Mouse (Mus musculus): ENCODE measurements around the gene Nradd.

Gene Nradd

DNA sequence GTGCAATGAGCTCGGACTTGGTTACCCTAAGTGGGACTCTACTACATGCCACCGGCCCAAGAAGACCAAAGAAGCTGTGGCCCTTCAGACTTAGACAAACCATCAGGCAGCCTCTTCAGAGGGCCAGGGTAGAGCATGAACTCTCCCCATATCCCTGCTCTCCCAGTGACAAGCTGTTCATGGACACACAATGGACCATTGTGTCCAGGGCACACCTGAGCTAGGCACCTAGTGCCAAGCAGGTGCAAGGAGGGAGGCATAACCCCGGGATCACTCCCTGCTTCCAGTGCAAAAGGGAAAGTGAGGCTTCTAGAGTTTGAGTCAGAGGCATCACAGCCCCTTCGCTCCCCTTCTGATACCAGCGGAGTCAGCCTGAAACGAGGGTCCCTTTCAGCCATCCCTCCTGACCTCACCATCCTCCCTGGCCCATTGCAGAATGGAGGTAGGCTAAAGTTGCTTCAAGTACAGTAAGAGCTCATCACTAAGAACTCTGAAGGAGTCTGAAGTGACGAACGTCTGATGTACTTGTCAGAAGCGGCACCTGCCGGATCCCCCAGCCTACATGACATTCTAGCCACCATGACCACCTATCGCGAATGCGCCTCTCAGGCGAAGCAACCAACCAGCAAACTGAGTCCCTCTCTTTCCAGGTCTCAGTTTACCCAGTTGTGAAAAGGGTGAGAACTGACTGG, 28.9 kb upstream of the Nradd start:
- in situ Hi-C loops (cut with MboI): no loop called here

DNA sequence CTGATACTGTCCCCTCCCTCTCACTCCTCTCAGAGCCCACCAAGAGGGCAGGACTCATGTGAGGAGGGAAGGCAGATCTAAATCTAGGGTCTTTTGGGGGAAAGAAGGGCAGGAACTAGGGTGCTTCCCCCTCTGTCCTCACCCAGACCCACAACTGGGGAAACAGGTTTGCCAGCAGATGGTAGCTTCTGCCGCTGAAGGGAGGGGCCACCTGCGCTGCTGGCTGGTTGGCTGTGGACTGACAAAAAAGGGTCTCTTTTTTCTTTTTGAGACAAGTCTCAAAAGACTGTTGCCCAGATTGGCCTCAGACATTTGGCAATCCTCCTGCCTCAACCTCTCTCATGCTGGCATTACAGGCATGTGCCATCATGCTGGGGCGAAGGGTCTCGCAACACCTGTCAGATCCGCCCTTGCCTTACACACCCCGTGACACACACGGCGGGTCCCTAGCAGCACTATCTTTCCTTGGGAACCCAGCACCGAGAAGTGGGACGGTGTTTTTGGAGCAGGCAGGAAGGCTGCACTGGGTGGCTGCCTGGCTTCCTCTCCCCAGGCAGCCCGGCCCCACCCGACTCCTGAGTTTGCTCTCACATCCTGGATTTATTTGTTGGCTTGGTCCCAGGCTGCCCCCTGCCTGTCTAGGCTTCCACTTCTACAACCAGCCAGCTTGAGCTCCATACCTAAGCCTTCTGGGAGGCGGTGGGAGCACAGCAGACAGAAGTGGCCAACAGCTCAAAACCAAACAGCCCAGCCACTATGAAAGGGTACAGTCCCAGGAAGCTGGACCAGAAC, 27.9 kb upstream of the Nradd start:
- in situ Hi-C loops (cut with MboI): no loop called here

DNA sequence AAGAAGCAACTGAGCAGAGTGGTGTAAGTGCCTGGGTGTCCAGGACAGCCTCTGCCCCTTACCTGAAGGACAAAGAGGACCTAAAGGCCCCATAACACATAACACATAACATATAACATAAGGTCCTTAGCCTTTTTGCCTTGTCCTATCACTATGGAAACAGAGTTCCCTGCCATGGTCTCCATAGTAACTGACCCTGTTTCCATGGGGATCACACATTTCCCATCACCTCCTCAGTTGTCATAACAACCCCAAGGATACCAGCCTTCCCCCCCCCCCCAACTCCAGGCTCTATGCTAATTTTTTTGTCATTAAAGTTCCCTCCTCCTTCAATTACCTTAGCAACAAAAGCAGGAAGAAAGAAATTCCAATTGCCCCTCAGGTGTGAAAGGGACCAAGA, 25.5 kb upstream of the Nradd start:
- in situ Hi-C loops (cut with MboI): no loop called here

DNA sequence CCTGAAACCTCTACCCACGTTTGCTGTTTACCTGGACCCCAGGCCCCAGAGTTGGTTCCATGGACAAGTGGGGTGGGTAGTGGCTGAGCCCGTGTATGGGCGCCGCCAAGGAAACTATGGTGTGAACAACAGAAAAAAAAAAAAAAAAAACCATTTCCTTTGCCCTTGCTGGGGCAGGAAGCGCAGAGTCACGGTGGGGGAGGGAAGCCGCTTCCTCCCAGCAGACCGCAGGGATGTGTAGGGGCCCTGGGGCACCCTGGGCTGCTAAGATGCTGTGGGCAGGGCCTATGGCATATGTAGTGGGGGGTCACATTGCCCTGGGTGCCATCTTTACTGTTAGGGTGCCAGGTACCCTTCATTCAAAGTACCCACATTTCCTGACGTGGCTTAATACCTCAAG, 21.0 kb upstream of the Nradd start:
- in situ Hi-C loops (cut with MboI): no loop called here

DNA sequence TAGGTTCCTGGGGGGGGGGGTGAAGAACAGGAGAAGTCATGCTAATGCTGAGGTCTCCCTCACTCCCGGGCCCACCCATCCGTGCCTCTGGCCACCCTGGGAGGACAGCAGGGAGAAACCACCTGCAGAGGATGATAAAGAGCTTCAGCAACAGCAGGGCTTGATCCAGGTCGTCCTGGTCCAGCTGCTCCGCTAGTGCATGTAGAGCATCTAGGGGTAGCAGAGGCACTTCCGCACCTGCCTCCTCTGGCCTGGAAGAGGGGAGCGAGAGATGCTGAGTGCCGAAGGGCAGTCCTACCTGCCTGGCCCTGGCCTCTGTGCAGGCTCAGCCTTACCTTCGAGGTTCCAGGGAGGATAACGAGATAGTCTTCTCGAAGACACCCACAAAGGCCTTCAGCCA, 20.0 kb upstream of the Nradd start:
- in situ Hi-C loops (cut with MboI): no loop called here

DNA sequence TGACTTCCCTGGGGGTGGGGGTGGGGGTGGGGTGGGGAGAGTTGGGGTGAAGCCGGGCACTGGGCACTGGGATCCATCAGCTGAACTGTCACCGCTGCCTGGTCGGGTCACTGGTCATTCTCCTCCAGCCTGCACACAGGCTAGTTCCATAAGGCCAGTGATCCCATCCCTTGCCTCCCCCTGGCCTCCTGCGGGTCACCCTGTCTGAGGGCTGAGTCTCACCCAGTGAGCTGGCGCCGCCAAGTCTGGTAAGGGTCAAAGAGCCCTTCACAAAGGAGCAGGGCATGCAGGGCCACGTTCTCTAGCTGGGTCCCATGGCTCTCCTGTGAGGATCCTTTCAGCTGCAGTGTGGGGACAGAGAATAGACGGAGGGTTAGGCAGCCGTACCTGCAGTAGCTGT, 19.5 kb upstream of the Nradd start:
- in situ Hi-C loops (cut with MboI): no loop called here

DNA sequence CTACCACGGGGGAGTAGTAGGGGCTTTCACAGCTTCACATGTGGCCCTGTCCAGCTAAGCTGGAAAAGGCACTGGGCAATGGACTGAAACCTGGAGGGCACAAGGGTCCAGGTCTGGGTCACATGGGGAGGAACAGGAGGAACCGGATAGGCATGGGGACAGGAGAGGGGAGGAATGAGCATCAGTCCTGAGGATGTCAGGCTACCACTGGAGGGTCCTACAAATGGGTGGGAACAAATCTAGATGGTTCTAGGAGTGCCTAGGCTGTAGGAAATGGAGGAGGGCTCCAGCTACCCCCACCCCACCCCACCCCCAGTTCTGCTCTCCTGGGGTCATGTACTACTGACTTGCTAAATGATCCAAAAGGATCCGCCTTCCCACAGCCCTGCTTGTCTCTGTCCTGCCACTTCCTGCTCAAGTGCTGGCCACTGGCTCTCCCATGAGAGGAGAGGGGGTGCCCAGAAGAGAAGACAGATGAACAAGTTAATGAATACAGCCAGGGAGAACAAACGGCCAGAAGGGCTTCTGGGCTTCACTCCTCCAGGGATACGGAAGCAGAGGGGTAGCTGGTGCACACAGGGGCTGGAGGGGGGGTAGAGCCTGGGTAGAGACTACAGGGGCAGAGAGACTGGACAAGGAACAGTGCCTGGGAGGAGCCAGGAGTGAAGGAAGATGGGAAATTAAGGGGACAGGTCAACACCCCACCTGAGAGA, 18.7 kb upstream of the Nradd start:
- in situ Hi-C loops (cut with MboI): no loop called here

DNA sequence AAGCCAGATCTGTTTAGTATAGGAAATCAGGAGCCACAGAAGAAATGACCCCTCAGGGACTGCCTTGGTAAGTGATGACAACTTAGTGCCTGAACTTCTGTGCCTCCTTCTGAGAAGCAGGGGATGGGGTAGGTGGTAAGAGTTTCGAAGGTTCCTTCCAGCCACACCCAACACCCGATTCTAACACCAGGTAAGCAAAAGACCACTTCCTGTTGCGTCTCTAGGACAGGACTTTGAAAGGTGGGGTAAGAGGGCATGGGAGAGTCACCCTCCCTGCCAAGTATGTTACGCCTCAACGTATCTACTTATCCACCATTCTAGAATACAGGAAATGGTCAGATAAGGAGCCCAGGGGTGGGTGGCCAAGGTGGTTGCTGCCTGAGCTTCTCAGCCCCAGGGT, 16.8 kb upstream of the Nradd start:
- in situ Hi-C loops (cut with MboI): no loop called here

DNA sequence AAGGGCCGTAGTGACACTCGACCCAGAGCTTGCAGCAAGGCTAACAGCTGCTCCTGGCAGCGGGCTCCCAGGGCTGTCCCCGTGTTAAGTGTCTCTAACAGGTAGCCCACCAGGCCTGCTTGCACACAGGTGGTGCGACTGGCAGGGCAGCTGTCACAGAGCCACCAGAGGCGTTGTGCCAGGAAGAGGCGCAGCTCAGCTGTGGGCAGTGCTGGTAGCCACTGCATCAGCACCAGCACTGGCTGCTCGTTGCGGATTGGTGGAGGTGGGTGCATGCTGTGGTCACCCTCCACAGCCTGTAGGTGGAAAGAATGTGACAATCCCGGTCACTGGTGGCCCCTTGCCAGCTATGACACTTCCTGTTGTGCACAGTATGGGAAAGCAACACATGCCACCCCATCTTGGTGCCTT, 14.4 kb upstream of the Nradd start:
- in situ Hi-C loops (cut with MboI): no loop called here

DNA sequence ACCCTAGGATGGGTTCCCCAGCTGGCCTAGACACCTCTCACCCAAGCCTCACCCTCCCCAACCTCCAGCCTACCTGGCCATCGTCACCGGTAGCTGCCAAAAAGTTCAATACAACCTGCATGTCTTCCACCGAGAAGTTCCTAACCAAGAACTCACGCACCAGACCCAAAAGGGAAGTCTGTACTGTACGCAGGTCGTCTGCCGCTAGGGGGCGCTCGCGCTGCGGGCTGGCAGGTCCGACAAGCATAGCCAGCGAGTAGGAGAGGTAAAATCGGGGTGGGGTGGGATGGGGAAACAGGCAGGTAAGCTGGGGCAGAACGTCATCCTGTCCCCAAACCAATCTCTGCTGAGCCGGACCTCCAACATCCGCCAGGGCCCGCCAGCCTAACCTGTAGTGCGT, 11.0 kb upstream of the Nradd start:
- in situ Hi-C loops (cut with MboI): no loop called here

DNA sequence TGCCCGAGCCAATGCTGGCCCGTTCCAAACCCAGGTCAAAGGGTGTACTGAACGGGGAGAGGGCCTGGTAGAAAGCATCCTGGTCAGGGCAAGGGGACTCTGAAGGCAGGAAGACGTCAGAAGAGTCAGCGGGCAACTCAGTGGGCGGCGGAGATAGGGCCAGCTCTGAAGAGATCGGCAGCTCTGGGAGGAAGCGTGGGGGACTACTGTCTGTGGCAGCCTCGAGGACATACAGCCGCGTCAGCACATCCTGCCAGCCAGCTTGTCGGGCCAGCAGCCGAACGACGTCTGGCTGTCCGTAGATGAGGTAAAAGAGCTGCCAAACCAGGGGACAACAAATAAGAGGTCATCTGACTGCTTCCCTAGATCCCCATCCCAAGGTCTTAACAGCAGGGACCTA, 9.6 kb upstream of the Nradd start:
- in situ Hi-C loops (cut with MboI): loop anchor here (5.0 kb wide), 1 partner anchor 83 kb away; no protein-coding TSS in a partner anchor

DNA sequence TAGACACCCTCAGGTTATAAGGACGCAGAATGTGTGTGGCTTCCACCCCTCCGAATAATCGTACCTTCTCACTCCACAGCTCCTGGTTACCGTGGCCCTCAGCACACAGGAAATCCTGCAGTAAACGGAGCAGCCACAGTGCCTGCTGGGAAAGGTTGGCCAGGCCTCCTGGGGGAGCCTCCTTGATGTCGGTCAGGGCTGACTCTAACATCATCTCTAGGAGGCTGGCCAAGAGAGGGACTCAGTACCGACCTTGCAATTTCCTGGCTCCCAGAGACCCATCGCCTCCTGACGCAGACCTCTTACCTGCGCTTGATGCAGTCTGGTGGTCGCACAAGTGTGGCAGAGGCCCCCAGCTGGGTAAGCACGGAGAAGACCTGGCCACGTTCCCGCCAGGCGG, 8.4 kb upstream of the Nradd start:
- in situ Hi-C loops (cut with MboI): loop anchor here (5.0 kb wide), 1 partner anchor 85 kb away; no protein-coding TSS in a partner anchor

DNA sequence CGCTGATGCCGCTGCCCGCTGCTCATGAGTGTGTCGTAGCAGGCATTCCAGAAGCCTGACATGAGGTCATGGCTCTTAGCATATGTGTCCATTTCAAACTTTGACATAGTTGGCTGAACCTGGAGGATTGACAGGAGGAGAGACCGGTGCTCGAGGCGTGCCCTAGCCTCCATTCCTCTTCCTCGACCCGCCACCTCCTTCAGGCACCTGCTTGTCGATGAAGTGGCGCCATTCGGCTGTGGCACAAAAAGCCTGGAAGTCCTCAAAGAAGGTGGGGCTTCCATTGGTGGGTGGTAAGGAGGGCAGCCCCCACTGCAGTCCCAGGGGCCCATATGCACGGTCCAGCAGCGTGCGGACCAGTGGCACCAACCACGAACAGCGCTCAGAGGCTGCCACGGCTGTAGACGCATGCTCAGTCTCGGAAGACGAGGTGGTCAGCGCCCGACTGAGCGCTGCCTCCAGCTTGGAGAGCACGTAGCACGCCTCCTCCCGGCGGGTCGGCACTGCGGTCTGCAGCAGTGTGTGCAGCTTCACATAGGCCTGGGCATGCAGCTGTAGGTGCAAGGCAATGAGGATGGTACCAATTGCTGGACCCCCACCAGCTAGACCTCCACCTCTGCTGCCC, 7.5 kb upstream of the Nradd start:
- in situ Hi-C loops (cut with MboI): loop anchor here (5.0 kb wide), 1 partner anchor 86 kb away; no protein-coding TSS in a partner anchor

DNA sequence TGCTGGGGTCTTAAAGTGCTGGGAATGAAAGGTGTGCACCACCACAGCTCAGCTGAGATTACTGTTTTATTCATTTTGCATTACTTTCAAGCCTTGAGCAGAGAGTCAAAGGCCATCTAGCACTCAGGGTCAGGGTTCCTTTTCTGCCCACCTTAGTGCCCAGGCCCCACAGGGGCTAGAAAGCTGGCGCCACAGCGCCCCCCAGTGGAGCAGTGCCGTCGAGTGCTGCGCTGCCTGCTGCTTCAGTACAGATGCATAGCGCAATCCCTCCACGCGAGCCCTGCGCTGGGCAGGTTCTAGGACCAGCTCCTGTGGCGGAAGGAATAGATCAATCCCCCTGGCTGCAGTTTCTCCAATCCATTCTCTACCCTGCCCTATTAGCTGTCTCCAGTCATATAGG, 6.9 kb upstream of the Nradd start:
- in situ Hi-C loops (cut with MboI): loop anchor here (5.0 kb wide), 1 partner anchor 86 kb away; no protein-coding TSS in a partner anchor

DNA sequence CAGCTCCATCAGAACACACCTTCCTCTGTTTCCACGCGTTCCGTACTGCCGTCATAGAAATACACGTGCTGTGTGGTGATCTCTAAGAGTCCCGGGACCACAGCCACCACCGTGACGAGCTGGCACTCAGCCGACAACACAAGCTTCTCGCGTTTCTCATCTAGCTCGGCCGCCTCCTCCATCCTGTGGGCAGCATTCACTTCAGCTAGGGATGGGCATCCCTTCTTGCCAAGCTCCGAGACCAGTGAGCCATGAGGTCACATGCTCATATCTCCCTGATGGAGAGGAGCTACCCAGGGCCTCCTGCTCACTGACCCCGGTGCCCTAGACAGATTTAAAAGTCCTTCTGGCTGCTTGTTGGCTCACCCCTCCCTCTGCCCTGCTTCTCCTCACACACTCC, 5.9 kb upstream of the Nradd start:
- in situ Hi-C loops (cut with MboI): loop anchor here (5.0 kb wide), 1 partner anchor 87 kb away; no protein-coding TSS in a partner anchor

DNA sequence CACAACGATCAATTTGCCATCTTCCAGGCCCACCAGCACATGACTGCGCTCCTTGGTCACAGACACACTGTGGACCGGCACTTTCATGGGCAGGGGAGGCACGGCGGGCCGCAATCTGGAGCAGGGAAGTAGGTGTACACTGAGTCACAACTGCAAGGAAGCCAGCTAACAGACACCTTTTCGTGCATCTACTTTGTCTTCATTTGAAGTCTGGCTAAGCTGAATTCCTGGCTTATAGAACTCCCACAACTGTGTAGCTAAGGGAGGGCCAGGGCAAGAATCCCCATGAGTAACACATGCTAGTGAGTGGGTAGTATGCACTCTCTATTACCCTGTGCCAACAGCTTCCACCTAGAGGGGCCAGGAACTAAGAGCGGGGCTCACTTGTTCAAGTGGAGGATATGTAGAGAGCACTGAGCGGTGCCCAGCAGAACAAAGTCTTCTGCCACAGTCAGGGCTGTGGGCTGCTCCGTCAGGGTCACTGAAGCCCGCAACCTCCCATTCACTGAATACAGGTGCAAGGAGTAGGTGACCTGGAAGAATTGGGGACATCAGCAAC, 1.2 kb upstream of the Nradd start:
- in situ Hi-C loops (cut with MboI): no loop called here

DNA sequence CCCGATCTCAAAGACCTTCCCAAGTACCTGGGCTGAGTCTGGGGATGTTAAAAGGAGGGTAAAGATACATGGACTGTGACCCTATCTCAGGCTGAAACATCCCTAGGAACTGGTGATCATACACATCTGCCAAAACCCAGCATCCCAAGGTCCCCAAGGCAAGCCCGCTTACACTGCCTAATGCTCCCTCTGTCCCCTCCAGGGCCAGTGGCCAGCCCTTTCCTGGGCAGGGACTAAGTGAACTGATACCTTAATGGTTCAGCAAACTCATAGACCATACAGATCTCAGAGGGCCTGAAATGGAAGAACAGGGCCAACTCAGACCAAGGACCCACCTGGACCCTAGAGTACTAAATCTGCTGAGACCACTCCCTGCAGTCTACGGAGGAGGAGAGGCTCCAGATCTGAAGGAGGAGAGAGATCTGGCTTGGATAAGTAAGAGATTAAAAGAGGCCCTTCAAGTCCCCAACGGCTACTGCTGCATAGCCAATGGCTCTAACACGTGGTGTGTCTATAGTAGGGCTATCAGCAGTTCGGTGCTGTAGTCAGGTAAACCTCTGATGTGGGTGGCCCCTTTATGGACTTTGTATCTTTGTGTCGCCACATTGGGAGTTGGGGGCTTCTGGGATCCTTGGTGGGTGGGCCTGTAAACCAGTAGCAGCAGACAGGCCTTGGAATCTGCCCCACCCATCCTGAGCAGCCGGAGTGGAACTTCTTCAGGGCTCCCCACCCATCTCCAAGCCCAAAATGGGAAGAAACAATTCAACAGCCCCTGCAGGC, 646 bp downstream of the Nradd start:
- in situ Hi-C loops (cut with MboI): no loop called here

DNA sequence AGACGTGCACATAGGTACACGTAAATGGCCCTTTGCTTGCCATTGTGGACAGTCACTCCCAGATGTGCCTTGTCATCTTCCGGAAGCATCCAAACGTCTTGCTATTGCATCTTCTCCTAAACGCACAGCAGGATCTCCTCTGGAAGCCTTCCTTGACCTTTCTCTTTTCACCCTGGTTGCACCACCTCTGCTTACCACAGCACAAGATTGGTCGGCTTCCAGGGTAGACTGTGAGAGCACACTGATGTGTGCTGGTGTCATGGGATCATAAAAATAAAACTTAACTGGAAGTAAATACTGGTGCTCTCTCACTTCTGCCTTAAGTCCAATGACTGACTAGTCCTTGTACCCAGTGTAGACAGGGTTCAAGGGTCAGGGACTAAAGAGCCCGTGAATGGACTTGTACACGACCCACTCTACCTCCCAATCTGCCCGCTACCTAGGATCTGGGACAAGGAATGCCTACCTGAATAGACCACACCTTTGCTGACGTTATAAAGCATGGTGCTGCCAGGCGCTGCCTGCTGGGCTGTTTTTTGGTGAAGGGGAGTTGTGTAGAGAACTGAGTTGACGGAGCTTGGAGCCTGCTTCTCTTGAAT, 1.5 kb downstream of the Nradd start:
- in situ Hi-C loops (cut with MboI): no loop called here

DNA sequence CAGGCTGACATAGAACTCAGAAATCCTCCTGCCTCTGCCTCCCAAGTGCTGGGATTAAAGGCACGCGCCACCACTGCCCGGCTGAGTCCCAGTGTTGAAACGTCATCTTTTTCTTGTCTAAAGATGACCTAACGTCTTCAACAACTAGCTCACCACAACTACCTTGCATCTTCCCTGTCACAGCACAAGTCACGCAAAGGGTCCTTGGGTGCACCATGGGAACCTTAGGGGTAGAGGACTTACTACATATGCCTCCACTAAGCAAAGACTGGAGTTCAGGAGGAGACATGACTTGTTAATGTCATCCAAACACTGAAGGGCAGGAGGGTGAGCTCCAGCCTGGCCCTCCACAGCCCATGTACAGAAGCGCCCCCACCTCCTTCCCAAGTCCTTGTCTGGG, 3.6 kb downstream of the Nradd start:
- in situ Hi-C loops (cut with MboI): no loop called here

DNA sequence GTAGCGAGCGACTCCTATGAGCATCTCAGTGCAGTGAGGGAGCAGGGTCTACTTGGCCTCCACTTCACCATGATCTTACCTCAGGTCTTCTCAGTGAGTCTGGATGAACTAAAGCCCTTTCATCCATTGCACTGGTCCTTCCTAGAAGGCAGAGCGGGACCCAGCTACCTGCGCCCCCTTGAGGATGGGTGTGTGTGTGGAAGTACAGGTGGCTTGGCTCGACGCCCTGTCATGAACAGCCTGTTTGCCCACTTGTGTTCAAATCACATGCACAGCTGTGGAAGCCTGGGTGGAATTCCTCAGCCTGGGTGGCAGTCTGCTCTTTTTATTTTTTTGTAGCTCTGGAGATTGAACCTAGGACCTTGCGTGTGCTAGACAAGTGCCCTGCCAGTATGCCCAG, 4.1 kb downstream of the Nradd start:
- in situ Hi-C loops (cut with MboI): no loop called here

DNA sequence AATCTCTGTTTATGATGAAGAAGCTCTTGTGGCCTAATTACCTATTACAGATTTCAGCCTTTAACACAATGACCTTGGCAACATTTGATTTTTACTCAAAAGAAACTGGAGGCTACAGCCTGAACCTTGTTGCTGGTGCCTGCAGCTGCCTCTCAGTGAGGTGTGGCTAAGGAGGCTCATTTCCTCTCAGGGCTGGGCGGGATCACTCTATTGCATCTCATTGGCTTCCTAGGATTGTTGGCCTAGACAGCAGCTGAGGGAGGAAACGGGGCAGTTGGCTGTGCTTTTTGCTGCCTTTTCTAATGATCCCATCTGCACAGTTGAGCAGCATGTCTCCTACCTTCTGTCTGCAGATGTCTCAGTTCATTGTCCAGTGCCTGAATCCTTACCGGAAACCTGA, 7.2 kb downstream of the Nradd start:
- in situ Hi-C loops (cut with MboI): no loop called here

Data from mature B cell (primary cell).